Mouse (Mus musculus): ENCODE results near the gene Vsig2.

Vsig2 gene

GRCm38 (mm10) chr9:37539170-37540025 lies at the start of gene Vsig2:
Vsig2 (plus strand) TSS chr9:37539255.
- DNase-seq: no peak

GRCm38 (mm10) chr9:37489446-37490120 lies 49.5 kb upstream of the Vsig2 start:
- DNase-seq: peak; percentile 47 to 48

- no peak for DNase-seq
These were observed 43.3 kb upstream of the Vsig2 start for GRCm38 (mm10) chr9:37495761-37496160.

GRCm38 (mm10) chr9:37496325-37496724 lies 42.7 kb upstream of the Vsig2 start:
- DNase-seq: no peak

- no peak for DNase-seq
These were observed 38.9 kb upstream of the Vsig2 start for GRCm38 (mm10) chr9:37500201-37500600.

- DNase-seq: no peak
These were observed 37.9 kb upstream of the Vsig2 start for GRCm38 (mm10) chr9:37501170-37501569.

- DNase-seq: no peak
These were observed 34.7 kb upstream of the Vsig2 start for GRCm38 (mm10) chr9:37504348-37504747.

- no peak for DNase-seq
These were observed 33.0 kb upstream of the Vsig2 start for GRCm38 (mm10) chr9:37506023-37506422.

- DNase-seq: no peak
These were observed 27.0 kb upstream of the Vsig2 start for GRCm38 (mm10) chr9:37512097-37512496.

- no peak for DNase-seq
These were observed 24.6 kb upstream of the Vsig2 start for GRCm38 (mm10) chr9:37514456-37514855.

- peak in 1 of 2 experiments; percentile 10 for DNase-seq
These were observed 21.6 kb upstream of the Vsig2 start for GRCm38 (mm10) chr9:37517467-37517866.

GRCm38 (mm10) chr9:37518991-37519390 lies 20.1 kb upstream of the Vsig2 start:
- DNase-seq: peak in 1 of 2 experiments; percentile 53

GRCm38 (mm10) chr9:37519995-37520394 lies 19.1 kb upstream of the Vsig2 start:
- peak in 1 of 2 experiments; percentile 41 for DNase-seq

- no peak for DNase-seq
These were observed 13.6 kb upstream of the Vsig2 start for GRCm38 (mm10) chr9:37525461-37525860.

GRCm38 (mm10) chr9:37526443-37527395 lies 12.3 kb upstream of the Vsig2 start:
- DNase-seq: peak in 1 of 2 experiments; percentile 5

- DNase-seq: peak; percentile 28 to 43
These were observed 11.4 kb upstream of the Vsig2 start, which contains the start of gene Esam for GRCm38 (mm10) chr9:37527396-37528224. Esam (plus strand) TSS chr9:37528078.

GRCm38 (mm10) chr9:37528225-37528970 lies 10.7 kb upstream of the Vsig2 start:
- no peak for DNase-seq

GRCm38 (mm10) chr9:37530031-37530887 lies 8.8 kb upstream of the Vsig2 start:
- DNase-seq: peak; percentile 66 to 73

- DNase-seq: peak; percentile 49 to 56
These were observed 8.0 kb upstream of the Vsig2 start for GRCm38 (mm10) chr9:37530888-37531705.
